Mouse (Mus musculus) C2C12 (cell line): ENCODE data around the gene Dnajc5. TPM values are rescaled to one million over a fixed set of nuclear protein-coding genes. Genes with fewer than 3 reads are reported as not detected.

ENCODE experiments used
- H3K27me3 ChIP-seq: one replicate; pipeline ENCODE4 v1.6.1; 2011; ENCODE audit not compliant: control insufficient read depth, insufficient read depth, insufficient read length
- H3K36me3 ChIP-seq: one replicate; pipeline ENCODE4 v1.6.1; 2011; ENCODE audit not compliant: control insufficient read depth, insufficient read depth
- H3K4me3 ChIP-seq: one replicate; pipeline ENCODE4 v1.5.1; 2011; ENCODE audit warnings: mild to moderate bottlenecking, control low read depth; ENCODE audit not compliant: poor library complexity, insufficient read depth, severe bottlenecking
- H3K79me2 ChIP-seq: one replicate; pipeline ENCODE4 v1.6.1; 2011; ENCODE audit not compliant: control insufficient read depth, insufficient read depth
- H3K79me3 ChIP-seq: one replicate; pipeline ENCODE4 v1.6.1; 2011; ENCODE audit warnings: low read depth, control low read depth
- H3ac ChIP-seq: one replicate; pipeline ENCODE3; 2011; ENCODE audit warnings: low read depth; ENCODE audit not compliant: control insufficient read depth, insufficient read length
- CEBPB ChIP-seq: IDR thresholded peaks from one replicate; pipeline ENCODE4 v1.6.1; 2011; ENCODE audit warnings: low read depth, mild to moderate bottlenecking, control low read depth, moderate library complexity
- CTCF ChIP-seq: IDR thresholded peaks from one replicate; pipeline ENCODE4 v1.5.1; 2011; ENCODE audit not compliant: control insufficient read depth, insufficient read depth, insufficient read length
- FOSL1 ChIP-seq: IDR thresholded peaks from one replicate; pipeline ENCODE4 v1.8.0; 2011; ENCODE audit warnings: mild to moderate bottlenecking, low read length; ENCODE audit not compliant: poor library complexity, insufficient read depth, severe bottlenecking
- MAX ChIP-seq: IDR thresholded peaks from one replicate; pipeline ENCODE4 v1.6.1; 2011; ENCODE audit warnings: mild to moderate bottlenecking, control low read depth
- MYOD1 ChIP-seq: IDR thresholded peaks from one replicate; pipeline ENCODE4 v1.6.1; 2011; ENCODE audit warnings: low read depth; ENCODE audit not compliant: control insufficient read depth, insufficient read length
- MYOG ChIP-seq: IDR thresholded peaks from one replicate; pipeline ENCODE4 v1.6.1; 2011; ENCODE audit not compliant: control insufficient read depth, insufficient read length; ENCODE audit errors: extremely low read depth
- USF1 ChIP-seq: IDR thresholded peaks from one replicate; pipeline ENCODE4 v1.6.1; 2011; ENCODE audit warnings: low read depth, mild to moderate bottlenecking, control low read depth, moderate library complexity
- polyA plus RNA-seq: library from polyadenylated mRNA; unstranded; fragments of >200 nt; fragmentation: generic; extraction: Trizol; gene quantifications from one replicate; pipeline ENCODE4 v1.2.1, GENCODE M21; 2012; ENCODE audit warnings: missing spikeins

Gene Dnajc5
- polyA plus RNA-seq, 1 experiment, result 34.3 TPM

GRCm38 (mm10) chr2:181550233-181550632 lies 29.9 kb downstream of the Dnajc5 start:
- H3ac ChIP-seq, result no peak overlapping the region
- peak; percentile 48 for TF ChIP-seq MYOD1
- TF ChIP-seq CEBPB, result no peak
- no peak overlapping the region for H3K4me3 ChIP-seq
- H3K79me3 ChIP-seq, result peaks cover 2% of the 10 kb centered on the region
- no peaks in the 10 kb centered on the region for H3K27me3 ChIP-seq
- peaks cover 11% of the 10 kb centered on the region for H3K79me2 ChIP-seq
- peaks cover 66% of the 10 kb centered on the region for H3K36me3 ChIP-seq

- Histone ChIP-seq H3K79me2 (no peaks in the 10 kb centered on the region), H3K27me3 (no peaks in the 10 kb centered on the region), H3K79me3 (no peaks in the 10 kb centered on the region), H3ac (no peak overlapping the region), H3K36me3 (peaks cover 41% of the 10 kb centered on the region), H3K4me3 (no peak overlapping the region)
- TF ChIP-seq USF1, result no peak
- TF ChIP-seq FOSL1, result no peak
- no peak for TF ChIP-seq MAX
- no peak for TF ChIP-seq MYOD1
- no peak for TF ChIP-seq CTCF
- TF ChIP-seq MYOG, result no peak
These were observed 33.5 kb downstream of the Dnajc5 start for GRCm38 (mm10) chr2:181553772-181554171.

- TF ChIP-seq MYOD1 (no peak), CEBPB (no peak)
- Histone ChIP-seq H3K79me2 (no peaks in the 10 kb centered on the region), H3K27me3 (no peaks in the 10 kb centered on the region), H3K36me3 (no peaks in the 10 kb centered on the region), H3K4me3 (no peak overlapping the region), H3K79me3 (no peaks in the 10 kb centered on the region), H3ac (no peak overlapping the region)
These were observed 47.1 kb downstream of the Dnajc5 start for GRCm38 (mm10) chr2:181567338-181567737.

- Histone ChIP-seq H3K27me3 (no peaks in the 10 kb centered on the region), H3K79me2 (no peaks in the 10 kb centered on the region), H3K36me3 (no peaks in the 10 kb centered on the region), H3K4me3 (no peak overlapping the region), H3ac (no peak overlapping the region), H3K79me3 (no peaks in the 10 kb centered on the region)
- TF ChIP-seq CTCF, result peak; percentile 54
- no peak for TF ChIP-seq USF1
- TF ChIP-seq MYOD1, result no peak
- no peak for TF ChIP-seq CEBPB
These were observed 48.2 kb downstream of the Dnajc5 start for GRCm38 (mm10) chr2:181568272-181569008.

- H3K79me3 ChIP-seq, result no peaks in the 10 kb centered on the region
- H3K79me2 ChIP-seq, result no peaks in the 10 kb centered on the region
- TF ChIP-seq MAX, result no peak
- no peak for TF ChIP-seq CEBPB
- TF ChIP-seq MYOD1, result no peak
- TF ChIP-seq CTCF, result no peak
- H3ac ChIP-seq, result no peak overlapping the region
- no peak overlapping the region for H3K4me3 ChIP-seq
- no peaks in the 10 kb centered on the region for H3K36me3 ChIP-seq
- H3K27me3 ChIP-seq, result no peaks in the 10 kb centered on the region
These were observed 49.6 kb downstream of the Dnajc5 start for GRCm38 (mm10) chr2:181569856-181570255.

- no peaks in the 10 kb centered on the region for H3K27me3 ChIP-seq
- no peaks in the 10 kb centered on the region for H3K36me3 ChIP-seq
- no peak overlapping the region for H3ac ChIP-seq
- no peak overlapping the region for H3K4me3 ChIP-seq
- no peak for TF ChIP-seq USF1
- no peak for TF ChIP-seq MAX
- no peak for TF ChIP-seq CTCF
- no peak for TF ChIP-seq MYOD1
- TF ChIP-seq CEBPB, result no peak
- TF ChIP-seq FOSL1, result no peak
- no peak for TF ChIP-seq MYOG
- H3K79me2 ChIP-seq, result no peaks in the 10 kb centered on the region
- H3K79me3 ChIP-seq, result no peaks in the 10 kb centered on the region
These were observed 50.1 kb downstream of the Dnajc5 start for GRCm38 (mm10) chr2:181570375-181570774.
